Mouse (Mus musculus): ENCODE measurements around the gene 2010106E10Rik.

The 2010106E10Rik gene

DNA sequence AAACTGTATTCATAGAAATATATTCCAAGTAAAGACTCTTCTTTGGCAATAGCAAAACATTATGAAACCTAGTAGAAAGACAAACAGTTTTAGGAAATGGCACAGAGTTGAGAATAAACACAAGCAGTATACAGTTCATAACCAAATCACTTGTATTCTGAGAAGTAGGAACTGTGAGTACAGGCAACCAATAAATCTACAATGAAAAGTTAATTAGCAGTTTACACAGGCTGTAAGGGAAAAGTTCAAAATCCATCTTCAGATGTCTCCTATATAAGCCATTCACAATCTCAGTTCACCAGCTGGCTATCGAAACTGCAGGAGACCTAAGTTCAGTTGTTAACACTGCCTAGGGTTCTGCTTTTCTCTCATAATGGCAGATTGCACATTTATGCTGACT lies at the start of gene 2010106E10Rik:
2010106E10Rik (plus strand) TSS at position 301 of the 400 bp plus-strand sequence.
- DNase-seq: no peak

- DNase-seq: no peak
Observed at GRCm38 (mm10) chrX:112505651-112506050, 10.6 kb downstream of the 2010106E10Rik start.

GRCm38 (mm10) chrX:112524755-112525154 lies 29.7 kb downstream of the 2010106E10Rik start:
- DNase-seq: no peak

DNA sequence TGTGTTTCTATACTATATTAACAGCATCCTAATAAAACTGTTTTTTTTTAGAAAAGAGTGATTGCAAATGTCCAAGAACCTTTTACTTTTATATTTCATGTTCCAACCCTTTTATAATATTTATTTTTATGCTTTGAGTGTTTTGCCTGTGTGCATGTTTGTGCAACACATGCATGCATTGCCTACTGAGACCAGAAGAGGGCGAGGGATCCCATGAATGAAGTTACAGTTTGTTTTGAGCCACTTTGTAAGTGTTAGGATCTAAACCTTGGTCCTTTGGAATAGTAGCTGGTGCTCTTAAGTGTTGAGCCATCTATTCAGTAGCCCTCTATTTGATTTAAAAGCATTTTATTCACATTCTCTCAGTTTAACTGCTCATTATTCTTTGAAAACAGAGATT lies 48.0 kb downstream of the 2010106E10Rik start:
- DNase-seq: no peak

DNA sequence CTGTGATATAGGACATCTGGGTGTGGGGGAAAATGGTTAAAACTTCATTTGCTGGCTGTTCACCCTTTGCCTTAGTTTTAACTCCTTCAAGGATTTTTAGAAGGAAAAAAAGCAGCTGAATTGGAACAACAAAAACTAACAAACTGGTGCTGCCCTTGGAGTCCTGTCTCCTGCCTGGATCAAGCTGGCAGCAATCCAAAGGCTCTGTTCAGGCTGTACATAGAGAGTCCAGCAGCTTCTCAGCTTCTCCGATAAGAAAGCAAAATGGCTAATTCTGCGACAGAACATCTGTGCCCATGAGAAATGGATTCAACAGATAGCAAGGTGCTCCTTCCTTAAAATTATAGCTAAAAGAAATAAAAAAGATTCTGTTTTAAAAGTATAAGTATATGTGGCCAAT lies 72.6 kb downstream of the 2010106E10Rik start:
- no peak for DNase-seq

- DNase-seq: peak; percentile 52
Observed at GRCm38 (mm10) chrX:112600511-112601305, 105.6 kb downstream of the 2010106E10Rik start, which contains the start of gene Zfp711. Gene Zfp711, plus strand, starts transcription at chrX:112600526.

- peak; percentile 29 for DNase-seq
Observed at GRCm38 (mm10) chrX:112601306-112602120, 106.4 kb downstream of the 2010106E10Rik start.
